Comparison of ENCODE assay signal across 23 mouse cellular contexts in genomic region chr15:82637130-82638075, GRCm38 (mm10). TPM values are rescaled to one million over a fixed set of nuclear protein-coding genes. Genes with fewer than 3 reads are reported as not detected.
DNase-seq lines count a peak whose midpoint lies in the region; ATAC-seq and TF ChIP-seq lines count a peak whose summit lies in the region.
"Had no signal": no experiment of that assay in that cellular context is flagged by ENCODE, and none has a peak within 500 bp of the region (broad histone marks: within the 10 kb centered on the region; RNA-seq: fewer than 3 reads in every experiment).

No protein-coding gene starts in this region.

- no peaks in the 10 kb centered on the region for H3K9me3 ChIP-seq in midbrain, embryonic 12.5 days
- no peaks in the 10 kb centered on the region for H3K9me3 ChIP-seq in midbrain, embryonic 14.5 days (ENCODE audit: control insufficient read depth, low read length)
- no peaks in the 10 kb centered on the region for H3K9me3 ChIP-seq in intestine, postnatal 0 days (ENCODE audit: control insufficient read depth)
- H3K9me3 ChIP-seq: limb, embryonic 15.5 days; midbrain, embryonic 15.5 days had no signal

- H3K4me3 ChIP-seq in midbrain, embryonic 12.5 days, result no peak overlapping the region
- H3K4me3 ChIP-seq in midbrain, embryonic 14.5 days (replicated peaks; ENCODE audit: low read depth, low read length), result no peak overlapping the region
- H3K4me3 ChIP-seq in intestine, postnatal 0 days (ENCODE audit: low read depth, low read length), result no peak overlapping the region
- H3K4me3 ChIP-seq: limb, embryonic 15.5 days; midbrain, embryonic 15.5 days had no signal

- WGBS in midbrain, embryonic 12.5 days, result 85% methylated on average over 14 of the region's 14 CpGs
- 89% methylated on average over 14 of the region's 14 CpGs for WGBS in midbrain, embryonic 14.5 days
- WGBS in intestine, postnatal 0 days, result 77% methylated on average over 14 of the region's 14 CpGs

- ATAC-seq in midbrain, embryonic 12.5 days (ENCODE audit: low FRiP score, low read depth), result 0 out of 2 replicates have a peak, but pooled peaks have one; percentile 4
- ATAC-seq in midbrain, embryonic 14.5 days (ENCODE audit: low FRiP score, low TSS enrichment), result no peak
- ATAC-seq in intestine, postnatal 0 days, result peak; percentile 31; the same call in 1 of the 2 replicates
- ATAC-seq in megakaryocyte progenitor cell, adult 5-6 weeks (replicated peaks; ENCODE audit: poor library complexity), result peak; percentile 64
- ATAC-seq in megakaryocyte, adult 5-6 weeks (ENCODE audit: poor library complexity, severe bottlenecking), result no peak
- ATAC-seq: forebrain, embryonic 14.5 days; hindbrain, embryonic 16.5 days; midbrain, embryonic 15.5 days had no signal

- no peak overlapping the region for H3K9ac ChIP-seq in midbrain, embryonic 12.5 days (replicated peaks)
- no peak overlapping the region for H3K9ac ChIP-seq in midbrain, embryonic 14.5 days (replicated peaks; ENCODE audit: low read length)
- no peak overlapping the region for H3K9ac ChIP-seq in intestine, postnatal 0 days (ENCODE audit: low read depth, low read length)
- H3K9ac ChIP-seq: limb, embryonic 15.5 days; midbrain, embryonic 15.5 days had no signal

- no peak for TF ChIP-seq CTCF in intestine, postnatal 0 days (IDR thresholded peaks at IDR 0.05; ENCODE audit: low read depth)

- no peaks in the 10 kb centered on the region for H3K27me3 ChIP-seq in midbrain, embryonic 12.5 days
- H3K27me3 ChIP-seq in midbrain, embryonic 14.5 days (ENCODE audit: control insufficient read depth, insufficient read depth, low read length), result no peaks in the 10 kb centered on the region
- peaks cover 5% of the 10 kb centered on the region for H3K27me3 ChIP-seq in intestine, postnatal 0 days (replicated peaks; ENCODE audit: control insufficient read depth, insufficient read depth, low read length)
- H3K27me3 ChIP-seq: limb, embryonic 15.5 days; midbrain, embryonic 15.5 days had no signal

- H3K4me1 ChIP-seq in midbrain, embryonic 12.5 days, result peaks cover 6% of the 10 kb centered on the region; the same call in 1 of the 2 replicates
- no peaks in the 10 kb centered on the region for H3K4me1 ChIP-seq in midbrain, embryonic 14.5 days (ENCODE audit: control insufficient read depth, insufficient read depth, low read length)
- no peaks in the 10 kb centered on the region for H3K4me1 ChIP-seq in intestine, postnatal 0 days (replicated peaks; ENCODE audit: control insufficient read depth, insufficient read depth, low read length)
- H3K4me1 ChIP-seq: limb, embryonic 15.5 days; midbrain, embryonic 15.5 days had no signal

- no peaks in the 10 kb centered on the region for H3K36me3 ChIP-seq in midbrain, embryonic 12.5 days
- H3K36me3 ChIP-seq in midbrain, embryonic 14.5 days (ENCODE audit: control insufficient read depth, insufficient read depth, low read length), result no peaks in the 10 kb centered on the region
- no peaks in the 10 kb centered on the region for H3K36me3 ChIP-seq in intestine, postnatal 0 days (ENCODE audit: control insufficient read depth, insufficient read depth)
- H3K36me3 ChIP-seq: limb, embryonic 15.5 days; midbrain, embryonic 15.5 days had no signal

- DNase-seq in heart, adult 11 months, result peak; percentile 58
- DNase-seq in heart, adult 9 months (ENCODE audit: low spot score in 2 of 2), result no peak
- DNase-seq in midbrain, embryonic 14.5 days, result no peak
- no peak for DNase-seq in ovary, adult 18-20 months (ENCODE audit: low spot score)
- DNase-seq: adrenal gland, postnatal 25 days; cerebellum, postnatal 25 days; gastrocnemius, postnatal 25 days; heart, postnatal 4 days; thymus, adult 18-20 months had no signal

- H3K4me2 ChIP-seq in midbrain, embryonic 12.5 days (replicated peaks), result no peak overlapping the region
- H3K4me2 ChIP-seq in midbrain, embryonic 14.5 days (ENCODE audit: low read length), result no peak overlapping the region
- H3K4me2 ChIP-seq in intestine, postnatal 0 days (replicated peaks; ENCODE audit: low read depth), result no peak overlapping the region
- H3K4me2 ChIP-seq: limb, embryonic 15.5 days; midbrain, embryonic 15.5 days had no signal

- H3K27ac ChIP-seq in midbrain, embryonic 12.5 days (replicated peaks), result no peak overlapping the region
- no peak overlapping the region for H3K27ac ChIP-seq in midbrain, embryonic 14.5 days (replicated peaks; ENCODE audit: low read depth, low read length)
- no peak overlapping the region for H3K27ac ChIP-seq in intestine, postnatal 0 days (ENCODE audit: low read depth, low read length)
- H3K27ac ChIP-seq: limb, embryonic 15.5 days; midbrain, embryonic 15.5 days had no signal

RNA-seq across cellular contexts. Expression of gene Cyp2d34, which starts 16.7 kb away (rescaled TPM):
- polyA plus RNA-seq in midbrain, embryonic 12.5 days (2016; fragmentation: Nextera tagmentation; extraction: Ambion mirVana), result not detected in 2 replicates
- polyA plus RNA-seq in midbrain, embryonic 14.5 days (2014; fragmentation: Nextera tagmentation; extraction: Ambion mirVana), result not detected in 2 replicates
- polyA plus RNA-seq in intestine, postnatal 0 days (2015; fragmentation: Nextera tagmentation; extraction: Ambion mirVana), result 0.22 and 0.30 TPM in 2 replicates
- total RNA-seq in megakaryocyte progenitor cell, adult 5-6 weeks (2015), result not detected in 2 replicates
- not detected in 2 replicates for total RNA-seq in megakaryocyte progenitor cell, adult 5-6 weeks (2017)
- total RNA-seq in megakaryocyte, adult 5-6 weeks (2015), result not detected in 2 replicates
- total RNA-seq in megakaryocyte, adult 5-6 weeks (2017), result not detected in 2 replicates
- total RNA-seq: adrenal gland, postnatal 25 days; CH12.LX; gastrocnemius, postnatal 25 days; heart, postnatal 4 days; left cerebral cortex, adult 8-10 months had no signal
- polyA plus RNA-seq: forebrain, embryonic 14.5 days; heart, embryonic 14.5 days; hindbrain, embryonic 16.5 days; kidney, embryonic 14.5 days; limb, embryonic 15.5 days; midbrain, embryonic 15.5 days; small intestine, adult 2 months; stomach, embryonic 14.5 days had no signal

Comparison
In these comparisons a context has a peak if more than half of its experiments do, and no peak if none do; other contexts are left out.
1. ATAC-seq: peak in midbrain, embryonic 12.5 days (single experiment), intestine, postnatal 0 days (single experiment) and megakaryocyte progenitor cell, adult 5-6 weeks (single experiment); none in midbrain, embryonic 14.5 days (single experiment) and megakaryocyte, adult 5-6 weeks (single experiment).